Mouse (Mus musculus) bone marrow macrophage, adult 2 months (primary cell): Measurements from ENCODE around the gene Tnn.

Experiments used
- CTCF ChIP-seq: IDR thresholded peaks from 2 replicates; pipeline ENCODE4 v1.5.1; 2012; ENCODE audit warnings: low read depth, mild to moderate bottlenecking, low read length, moderate library complexity
- POLR2A ChIP-seq: IDR thresholded peaks from 2 replicates; pipeline ENCODE4 v1.6.1; 2012; ENCODE audit warnings: mild to moderate bottlenecking, low read depth, low read length, borderline replicate concordance

- TF ChIP-seq POLR2A (no peak), CTCF (no peak)
Measured at GRCm38 (mm10) chr1:160099659-160100302, 53.6 kb downstream of the Tnn start.
